Mouse (Mus musculus): ENCODE measurements around the gene Capg. TPM values are rescaled to one million over a fixed set of nuclear protein-coding genes. Genes with fewer than 3 reads are reported as not detected.

Capg gene
- polyA plus RNA-seq, 1 experiment = not detected

- 67% methylated on average over 6 of the region's 6 CpGs for WGBS
- Histone ChIP-seq H3K27ac (ENCODE audit: insufficient read depth, low read depth, low read length) (no peak overlapping the region), H3K4me3 (ENCODE audit: insufficient read depth, low read depth, low read length) (no peak overlapping the region), H3K4me1 (ENCODE audit: control insufficient read depth, insufficient read depth, low read length) (peaks cover 5% of the 10 kb centered on the region)
- TF ChIP-seq POLR2A (IDR thresholded peaks at IDR 0.05; ENCODE audit: insufficient read depth, low read depth, low read length) (no peak), CTCF (IDR thresholded peaks at IDR 0.05; ENCODE audit: insufficient read depth, low read depth, low read length) (no peak)
Observed at GRCm38 (mm10) chr6:72593011-72593803, 49.0 kb downstream of the Capg start.

- TF ChIP-seq POLR2A (IDR thresholded peaks at IDR 0.05; ENCODE audit: insufficient read depth, low read depth, low read length) (no peak), CTCF (IDR thresholded peaks at IDR 0.05; ENCODE audit: insufficient read depth, low read depth, low read length) (no peak)
- WGBS = 57% methylated on average over 5 of the region's 5 CpGs
- Histone ChIP-seq H3K27ac (ENCODE audit: insufficient read depth, low read depth, low read length) (no peak overlapping the region), H3K4me3 (ENCODE audit: insufficient read depth, low read depth, low read length) (no peak overlapping the region), H3K4me1 (ENCODE audit: control insufficient read depth, insufficient read depth, low read length) (peaks cover 5% of the 10 kb centered on the region)
Observed at GRCm38 (mm10) chr6:72593914-72594313, 49.7 kb downstream of the Capg start.

GRCm38 (mm10) chr6:72597083-72597874 lies 53.1 kb downstream of the Capg start:
- no peak for TF ChIP-seq POLR2A (IDR thresholded peaks at IDR 0.05; ENCODE audit: insufficient read depth, low read depth, low read length)
- H3K4me1 ChIP-seq (ENCODE audit: control insufficient read depth, insufficient read depth, low read length) = peaks cover 5% of the 10 kb centered on the region
- peak overlapping the region; percentile 75 for H3K4me3 ChIP-seq (ENCODE audit: insufficient read depth, low read depth, low read length)
- 20% methylated on average over 13 of the region's 13 CpGs for WGBS
- peak overlapping the region; percentile 23 for H3K27ac ChIP-seq (ENCODE audit: insufficient read depth, low read depth, low read length)

GRCm38 (mm10) chr6:72597956-72598753 lies 54.0 kb downstream of the Capg start, which contains the start of the genes Elmod3 and Retsat:
Elmod3 (minus strand) TSS chr6:72598413.
Retsat (plus strand) TSS chr6:72598475.
- H3K27ac ChIP-seq (ENCODE audit: insufficient read depth, low read depth, low read length) = peak within 1 kb of the TSS; percentile 53
- WGBS = under 1% methylated on average over 38 of the region's 38 CpGs
- TF ChIP-seq POLR2A (IDR thresholded peaks at IDR 0.05; ENCODE audit: insufficient read depth, low read depth, low read length) = peak; percentile 80
- no peak for TF ChIP-seq CTCF (IDR thresholded peaks at IDR 0.05; ENCODE audit: insufficient read depth, low read depth, low read length)
- H3K4me1 ChIP-seq (ENCODE audit: control insufficient read depth, insufficient read depth, low read length) = peaks cover 5% of the 10 kb centered on the region
- H3K4me3 ChIP-seq (ENCODE audit: insufficient read depth, low read depth, low read length) = peak within 1 kb of the TSS; percentile 75

GRCm38 (mm10) chr6:72598791-72599557 lies 54.8 kb downstream of the Capg start:
- TF ChIP-seq CTCF (IDR thresholded peaks at IDR 0.05; ENCODE audit: insufficient read depth, low read depth, low read length) (no peak), POLR2A (IDR thresholded peaks at IDR 0.05; ENCODE audit: insufficient read depth, low read depth, low read length) (no peak)
- peak overlapping the region; percentile 75 for H3K4me3 ChIP-seq (ENCODE audit: insufficient read depth, low read depth, low read length)
- 18% methylated on average over 12 of the region's 12 CpGs for WGBS
- H3K27ac ChIP-seq (ENCODE audit: insufficient read depth, low read depth, low read length) = peak overlapping the region; percentile 53; the same call in 1 of the 2 replicates
- peaks cover 5% of the 10 kb centered on the region for H3K4me1 ChIP-seq (ENCODE audit: control insufficient read depth, insufficient read depth, low read length)

- Histone ChIP-seq H3K4me3 (ENCODE audit: insufficient read depth, low read depth, low read length) (no peak overlapping the region), H3K4me1 (ENCODE audit: control insufficient read depth, insufficient read depth, low read length) (peaks cover 5% of the 10 kb centered on the region), H3K27ac (ENCODE audit: insufficient read depth, low read depth, low read length) (no peak overlapping the region)
- 69% methylated on average over 6 of the region's 6 CpGs for WGBS
- TF ChIP-seq POLR2A (IDR thresholded peaks at IDR 0.05; ENCODE audit: insufficient read depth, low read depth, low read length) (no peak), CTCF (IDR thresholded peaks at IDR 0.05; ENCODE audit: insufficient read depth, low read depth, low read length) (no peak)
Observed at GRCm38 (mm10) chr6:72600216-72600615, 56.0 kb downstream of the Capg start.

- TF ChIP-seq POLR2A (IDR thresholded peaks at IDR 0.05; ENCODE audit: insufficient read depth, low read depth, low read length) (no peak), CTCF (IDR thresholded peaks at IDR 0.05; ENCODE audit: insufficient read depth, low read depth, low read length) (no peak)
- Histone ChIP-seq H3K4me3 (ENCODE audit: insufficient read depth, low read depth, low read length) (no peak overlapping the region), H3K4me1 (ENCODE audit: control insufficient read depth, insufficient read depth, low read length) (peaks cover 5% of the 10 kb centered on the region), H3K27ac (ENCODE audit: insufficient read depth, low read depth, low read length) (no peak overlapping the region)
- whole genome bisulfite sequencing = 86% methylated on average over 12 of the region's 12 CpGs
Observed at GRCm38 (mm10) chr6:72600771-72601170, 56.6 kb downstream of the Capg start.

GRCm38 (mm10) chr6:72601732-72602131 lies 57.5 kb downstream of the Capg start:
- no peak overlapping the region for H3K27ac ChIP-seq (ENCODE audit: insufficient read depth, low read depth, low read length)
- no peak overlapping the region for H3K4me3 ChIP-seq (ENCODE audit: insufficient read depth, low read depth, low read length)
- WGBS = 38% methylated on average over 1 of the region's 1 CpGs
- TF ChIP-seq POLR2A (IDR thresholded peaks at IDR 0.05; ENCODE audit: insufficient read depth, low read depth, low read length) = no peak
- TF ChIP-seq CTCF (IDR thresholded peaks at IDR 0.05; ENCODE audit: insufficient read depth, low read depth, low read length) = 0 out of 2 replicates have a peak, but pooled peaks have one; percentile 37
- peaks cover 5% of the 10 kb centered on the region for H3K4me1 ChIP-seq (ENCODE audit: control insufficient read depth, insufficient read depth, low read length)

Measured in olfactory bulb, adult 2 months (tissue).